Mouse (Mus musculus): ENCODE measurements around the gene Krt76.

Krt76 gene

GRCm38 (mm10) chr15:101892820-101893219, at the start of gene Krt76:
Krt76 (minus strand) TSS chr15:101892920.
- DNase-seq (ENCODE audit: low spot score in 2 of 2): no peak

DNA sequence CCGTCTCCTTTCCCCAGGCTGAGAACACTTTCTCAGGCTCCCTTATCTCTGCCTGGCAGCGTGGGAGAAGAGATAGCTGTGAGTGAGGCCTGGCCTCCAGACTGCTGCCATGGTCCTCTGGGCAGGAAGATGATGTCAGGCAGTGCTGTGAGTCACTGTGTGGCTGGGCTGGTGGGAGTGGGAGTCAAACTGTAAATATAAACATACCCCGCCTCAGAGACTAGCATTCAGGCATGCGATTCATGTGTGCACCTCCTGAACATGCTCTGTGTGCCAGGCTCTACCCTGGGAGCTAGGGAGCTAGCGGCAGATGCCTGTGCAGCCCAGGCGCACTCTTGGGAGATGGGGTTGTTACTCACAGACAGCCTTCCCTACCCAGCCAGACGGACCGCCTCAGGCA, 49.2 kb upstream of the Krt76 start:
- no peak for DNase-seq (ENCODE audit: low spot score in 2 of 2)

DNA sequence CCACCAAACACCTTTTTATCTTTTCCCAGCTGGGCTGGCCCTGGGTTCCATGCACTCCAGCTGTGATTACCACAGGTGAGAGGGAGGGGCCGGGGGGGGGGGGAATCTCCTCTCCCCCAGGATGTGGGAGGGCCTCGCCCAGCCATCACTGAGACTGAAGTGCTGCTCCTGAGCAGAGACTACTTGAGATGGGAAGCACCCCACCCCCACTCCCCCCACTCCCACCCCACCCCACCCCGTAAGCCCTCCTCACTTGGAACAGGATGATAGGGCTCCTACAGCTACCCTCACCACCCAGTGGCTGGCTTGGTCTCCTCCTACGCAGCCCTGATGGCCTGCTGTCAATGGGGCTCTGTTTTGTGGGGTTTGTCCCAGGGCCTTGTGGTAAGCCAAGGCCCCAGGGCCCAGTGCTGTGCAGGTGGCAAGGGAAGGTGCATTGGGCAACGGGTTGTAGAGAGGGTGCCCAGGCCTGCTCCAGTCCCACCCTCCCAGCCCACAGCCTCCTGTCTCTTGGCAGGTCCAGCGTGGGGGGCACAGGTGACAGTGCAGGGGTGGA, 47.6 kb upstream of the Krt76 start, which contains the start of gene Krt79:
Gene Krt79, minus strand, starts transcription at position 51 of the 556 bp plus-strand sequence.
- DNase-seq (ENCODE audit: low spot score in 2 of 2): no peak

DNA sequence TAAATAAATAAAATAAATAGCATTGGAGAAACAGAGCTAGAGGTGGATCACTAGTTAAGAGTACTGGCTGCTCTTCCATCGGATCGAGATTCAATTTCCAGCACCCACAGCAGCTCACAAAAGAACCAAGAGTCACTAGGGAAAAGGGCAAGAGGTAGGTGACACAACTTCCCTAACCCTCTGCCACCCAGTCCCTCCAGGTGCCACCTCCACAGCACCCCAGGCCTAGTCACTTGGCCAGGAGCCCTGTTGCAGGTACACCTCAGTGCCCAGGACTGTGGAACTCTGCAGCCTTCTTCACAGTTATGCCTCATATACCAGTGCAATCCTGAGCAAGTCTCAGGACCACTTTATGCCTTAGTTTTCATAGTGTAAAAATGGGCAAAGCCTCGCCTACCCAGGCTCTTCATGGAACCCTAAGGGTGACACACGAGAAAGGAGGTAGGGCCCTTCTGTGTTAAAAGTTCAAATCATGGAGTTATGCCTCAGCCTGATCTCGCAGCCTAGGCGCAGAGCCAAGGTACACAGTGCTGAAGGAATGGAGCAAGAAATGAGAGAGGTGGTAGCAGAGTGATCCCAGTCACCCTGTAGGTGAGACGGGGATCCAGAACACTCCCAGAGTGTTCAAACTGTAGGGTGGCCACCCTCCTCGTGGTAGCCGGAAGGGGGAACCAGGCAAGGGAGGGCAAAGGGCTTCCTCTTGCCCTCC, 46.0 kb upstream of the Krt76 start:
- no peak for DNase-seq (ENCODE audit: low spot score in 2 of 2)

- DNase-seq (ENCODE audit: low spot score in 2 of 2): no peak
Observed at GRCm38 (mm10) chr15:101933024-101933423, 40.3 kb upstream of the Krt76 start.

DNA sequence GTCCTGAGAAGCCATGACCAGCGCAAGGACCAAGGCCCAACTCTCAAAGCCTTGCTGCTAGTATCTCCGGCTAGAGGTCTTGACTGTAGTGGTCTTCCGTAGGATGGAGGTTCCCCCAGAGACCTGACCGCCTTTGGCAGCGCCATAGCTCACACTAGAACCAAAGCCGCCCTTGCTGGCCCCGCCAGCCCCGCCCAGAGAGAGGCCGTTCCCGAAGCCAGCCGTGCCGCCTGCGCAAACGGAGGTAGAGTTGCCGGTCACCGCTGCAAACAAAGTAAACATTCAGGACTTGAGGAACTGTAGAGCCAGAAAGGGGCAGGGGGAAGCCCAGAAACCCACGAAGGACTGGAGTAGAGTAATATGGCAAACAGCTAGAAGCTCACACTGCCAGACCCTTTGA, 36.9 kb upstream of the Krt76 start:
- DNase-seq (ENCODE audit: low spot score in 2 of 2): no peak

DNA sequence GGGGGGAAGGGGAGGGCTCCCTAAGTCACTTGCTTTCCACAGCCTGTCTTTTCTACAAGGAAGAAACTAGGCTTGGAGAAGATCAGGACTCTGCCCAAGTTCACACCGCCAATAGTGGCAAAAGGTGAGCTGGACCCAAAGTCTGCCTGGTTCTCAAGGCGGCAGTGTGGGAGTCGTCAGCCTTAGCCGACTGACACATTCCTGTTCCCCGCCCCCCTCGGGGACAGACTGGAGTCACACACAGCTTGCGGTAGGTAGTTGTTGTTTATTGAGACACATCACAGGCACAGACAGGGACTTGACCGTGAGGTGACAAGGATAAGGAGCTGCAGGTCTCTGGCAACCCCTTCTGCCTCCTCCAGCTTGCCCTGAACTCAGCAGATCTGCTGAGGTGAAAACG, 36.4 kb upstream of the Krt76 start:
- no peak for DNase-seq (ENCODE audit: low spot score in 2 of 2)

- DNase-seq (ENCODE audit: low spot score in 2 of 2): no peak
Observed at GRCm38 (mm10) chr15:101927340-101928080, 34.8 kb upstream of the Krt76 start.

DNA sequence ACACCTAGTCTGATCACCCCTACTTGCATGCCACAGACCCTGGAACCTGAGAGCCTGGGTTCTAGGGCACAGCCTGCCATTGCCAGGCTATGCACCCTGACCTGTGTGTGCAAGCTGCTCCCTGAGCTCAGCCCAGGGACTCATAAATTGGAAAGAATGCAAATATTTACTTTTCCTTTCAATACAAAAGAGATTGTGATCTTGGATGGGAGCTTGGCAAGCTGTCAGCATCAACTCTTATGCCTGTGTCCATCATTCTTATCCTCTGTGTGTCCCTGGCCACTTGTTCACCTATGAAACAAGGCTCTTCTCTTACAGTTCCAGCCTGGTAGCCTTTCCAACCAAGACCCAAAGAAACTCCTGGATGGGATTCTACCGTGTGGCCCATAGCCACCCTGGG, 32.3 kb upstream of the Krt76 start:
- DNase-seq (ENCODE audit: low spot score in 2 of 2): no peak

GRCm38 (mm10) chr15:101924635-101925034, 31.9 kb upstream of the Krt76 start, which contains the start of gene Krt4:
Krt4 (minus strand) TSS chr15:101924735.
- DNase-seq (ENCODE audit: low spot score in 2 of 2): no peak

GRCm38 (mm10) chr15:101922296-101922695, 29.6 kb upstream of the Krt76 start:
- DNase-seq (ENCODE audit: low spot score in 2 of 2): no peak

DNA sequence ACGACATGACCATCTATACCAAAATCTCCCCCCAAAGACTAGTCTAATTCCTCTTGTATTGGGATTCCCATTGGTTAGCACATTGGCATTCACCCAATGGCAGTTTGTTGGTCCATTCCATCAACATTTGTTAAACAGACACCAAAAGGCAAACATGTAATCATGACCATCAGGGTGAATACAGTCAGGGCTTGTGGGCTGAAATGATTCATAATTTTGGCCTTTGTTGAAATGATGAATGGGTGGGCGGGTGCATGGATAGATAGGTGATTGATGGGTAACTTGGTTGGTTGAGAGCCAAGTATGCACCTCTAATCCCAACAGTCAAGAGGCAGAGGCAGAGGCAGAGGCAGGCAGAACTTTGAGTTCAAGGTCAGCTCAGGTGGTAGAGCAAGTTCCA, 23.4 kb upstream of the Krt76 start:
- no peak for DNase-seq (ENCODE audit: low spot score in 2 of 2)

DNA sequence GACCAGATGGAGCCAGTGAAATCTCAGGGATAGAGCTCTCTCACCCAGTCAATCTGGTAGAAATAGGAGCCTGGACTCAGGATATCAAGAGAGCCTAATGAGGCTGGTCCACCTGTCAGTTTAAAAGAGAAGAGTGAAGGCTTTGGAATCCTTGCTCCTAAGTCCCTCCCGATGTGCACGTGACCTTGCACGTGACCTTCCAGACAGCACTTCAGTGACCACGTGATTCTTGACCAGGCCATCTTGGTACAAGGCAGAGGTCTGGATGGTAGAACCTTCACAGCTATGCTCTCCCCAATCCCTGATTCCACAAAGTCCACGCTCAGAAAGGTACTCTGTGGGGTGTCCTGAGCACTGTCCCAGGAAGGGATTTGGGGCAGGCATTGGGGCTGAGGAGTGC, 12.1 kb upstream of the Krt76 start:
- no peak for DNase-seq (ENCODE audit: low spot score in 2 of 2)

DNA sequence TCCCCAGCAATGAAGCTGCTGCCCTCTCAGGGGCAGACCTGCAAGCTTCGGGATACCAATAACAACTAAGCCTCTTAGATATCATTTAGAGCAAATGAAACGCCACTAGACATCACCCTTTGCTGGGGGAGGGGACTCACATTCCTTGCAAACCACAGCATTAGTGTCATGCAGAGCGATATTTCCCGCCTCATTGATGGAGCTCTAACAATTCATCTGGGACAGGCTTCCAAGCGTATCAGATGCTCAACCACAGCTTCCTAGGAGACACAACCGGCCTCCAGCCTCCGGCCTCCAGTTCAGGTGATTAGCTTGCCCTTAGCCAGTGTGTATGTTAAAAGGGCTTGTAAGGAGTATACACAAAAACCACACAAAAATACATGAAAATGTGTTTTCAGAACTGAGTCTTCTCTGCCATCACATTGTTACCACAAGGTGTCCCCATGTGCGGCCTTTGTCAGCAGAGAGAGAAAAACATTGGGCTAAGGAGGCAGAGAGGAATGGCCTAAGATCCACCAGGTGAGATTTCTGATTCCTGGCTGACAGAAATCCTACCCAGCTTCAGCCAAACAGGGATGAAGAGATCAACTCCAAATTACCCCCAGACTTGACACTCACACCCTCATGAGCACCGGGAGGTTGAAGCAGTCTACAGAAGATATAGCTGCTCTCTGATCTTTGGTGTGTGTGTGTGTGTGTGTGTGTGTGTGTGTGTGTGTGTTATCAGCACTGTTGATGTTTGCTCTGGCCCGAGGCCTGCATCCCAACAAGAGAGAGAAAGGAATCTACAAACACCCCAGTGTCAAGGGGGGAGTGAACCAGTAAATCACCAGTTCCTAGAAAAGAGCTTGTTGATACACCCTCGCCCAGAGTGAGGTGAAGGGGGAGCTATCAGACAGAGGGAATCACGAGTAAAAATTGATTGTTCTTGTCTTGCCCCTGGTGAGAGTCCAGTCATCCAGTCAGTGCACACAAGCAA, 9.7 kb upstream of the Krt76 start:
- DNase-seq (ENCODE audit: low spot score in 2 of 2): no peak

- DNase-seq (ENCODE audit: low spot score in 2 of 2): no peak
Observed at GRCm38 (mm10) chr15:101895216-101895615, 2.5 kb upstream of the Krt76 start.

GRCm38 (mm10) chr15:101879776-101880175, 12.9 kb downstream of the Krt76 start:
- no peak for DNase-seq (ENCODE audit: low spot score in 2 of 2)

GRCm38 (mm10) chr15:101878041-101878440, 14.7 kb downstream of the Krt76 start:
- DNase-seq (ENCODE audit: low spot score in 2 of 2): no peak

- DNase-seq (ENCODE audit: low spot score in 2 of 2): no peak
Observed at GRCm38 (mm10) chr15:101874383-101874782, 18.3 kb downstream of the Krt76 start.

DNA sequence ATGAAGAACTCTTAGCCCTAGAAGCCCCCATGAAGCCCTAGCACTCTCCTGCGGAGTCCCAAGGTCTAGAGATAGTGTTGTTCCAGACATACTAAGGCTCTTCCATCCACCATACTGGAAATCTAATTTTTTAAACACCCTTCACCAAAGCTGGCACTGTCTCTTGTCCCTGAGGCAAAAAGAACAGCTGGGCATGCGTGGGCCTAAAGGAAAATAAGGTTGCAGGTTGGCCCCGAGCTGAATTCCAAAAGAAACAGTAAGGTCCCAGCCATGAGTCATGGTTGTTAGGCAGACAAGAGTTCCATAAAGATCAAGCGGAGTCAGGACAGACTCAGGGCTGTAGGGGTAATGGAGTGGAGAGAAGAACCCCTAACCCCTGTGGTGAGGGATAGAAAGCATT, 19.5 kb downstream of the Krt76 start:
- DNase-seq (ENCODE audit: low spot score in 2 of 2): no peak

- DNase-seq (ENCODE audit: low spot score in 2 of 2): no peak
Observed at GRCm38 (mm10) chr15:101869431-101869830, 23.3 kb downstream of the Krt76 start, which contains the start of gene Krt77. Krt77 (minus strand) TSS chr15:101869705.

- no peak for DNase-seq (ENCODE audit: low spot score in 2 of 2)
Observed at GRCm38 (mm10) chr15:101866754-101867153, 26.0 kb downstream of the Krt76 start.
